Mouse (Mus musculus) CH12.LX (cell line): ENCODE data around the gene Gm42715. TPM values are rescaled to one million over a fixed set of nuclear protein-coding genes. Genes with fewer than 3 reads are reported as not detected.

Experiments
- DNase-seq: peaks from one replicate; pipeline ENCODE4 v3.0.0-alpha.2; 2013; ENCODE audit errors: extremely low read depth
- H3K27ac ChIP-seq: 2 replicates; pipeline ENCODE4 v1.5.1; 2012; ENCODE audit warnings: low read depth, mild to moderate bottlenecking, control low read depth, moderate library complexity; ENCODE audit not compliant: insufficient read depth
- H3K27me3 ChIP-seq: replicated peaks from 2 replicates; pipeline ENCODE3; 2012; ENCODE audit warnings: inconsistent platforms
- H3K36me3 ChIP-seq, 2 experiments: replicated peaks in 1 of 2; 2 replicates each; pipeline versions ENCODE3 to v1.6.1; 2012; ENCODE audit warnings: inconsistent platforms in 1 of 2, low read length in 1 of 2, mild to moderate bottlenecking in 1 of 2, mixed read lengths in 1 of 2, moderate library complexity in 1 of 2; ENCODE audit not compliant: control insufficient read depth in 1 of 2, insufficient read depth in 1 of 2
- H3K4me1 ChIP-seq, 2 experiments: 2 replicates each; pipeline ENCODE4 v1.6.1; 2012; ENCODE audit warnings: inconsistent platforms in 1 of 2, moderate library complexity in 1 of 2; ENCODE audit not compliant: insufficient read depth in 2 of 2, control insufficient read depth in 1 of 2
- H3K4me2 ChIP-seq: 2 replicates; pipeline ENCODE4 v1.6.1; 2012; ENCODE audit warnings: low read depth, mild to moderate bottlenecking, control low read depth; ENCODE audit not compliant: poor library complexity, insufficient read depth, severe bottlenecking
- H3K4me3 ChIP-seq, 3 experiments: fragments of 150-350 bp in 1 of 3; sonication (generic) in 1 of 3; replicated peaks in 1 of 3; 2 replicates each; pipeline versions ENCODE3 to v1.5.1; 2011 to 2012; ENCODE audit warnings: low read depth in 2 of 3, low read length in 2 of 3, mild to moderate bottlenecking in 2 of 3, moderate library complexity in 2 of 3, control low read depth in 1 of 3, improper control_type of control experiment in 1 of 3, inconsistent platforms in 1 of 3, mixed read lengths in 1 of 3; ENCODE audit not compliant: poor library complexity in 1 of 3
- H3K79me2 ChIP-seq: replicated peaks from 2 replicates; pipeline ENCODE4 v1.6.1; 2012; ENCODE audit warnings: mild to moderate bottlenecking, moderate library complexity; ENCODE audit not compliant: control insufficient read depth, poor library complexity, insufficient read depth, severe bottlenecking; ENCODE audit errors: extremely low read depth
- H3K9ac ChIP-seq: 2 replicates; pipeline ENCODE4 v1.6.1; 2012; ENCODE audit warnings: low read depth, mild to moderate bottlenecking, control low read depth, moderate library complexity; ENCODE audit not compliant: insufficient read depth
- H3K9me3 ChIP-seq: replicated peaks from 2 replicates; pipeline ENCODE3; 2012; ENCODE audit warnings: low read length, inconsistent platforms, mixed read lengths
- CHD1 ChIP-seq: IDR thresholded peaks from 2 replicates; pipeline ENCODE4 v1.6.1; 2012; ENCODE audit warnings: low read depth, low read length, improper control_type of control experiment, inconsistent platforms
- CHD2 ChIP-seq: IDR thresholded peaks from 2 replicates; pipeline ENCODE4 v1.6.1; 2011; ENCODE audit warnings: low read length, improper control_type of control experiment
- E2F4 ChIP-seq: IDR thresholded peaks from 2 replicates; pipeline ENCODE4 v1.6.1; 2011; ENCODE audit warnings: low read depth, low read length, improper control_type of control experiment; ENCODE audit not compliant: insufficient replicate concordance
- ELF1 ChIP-seq: IDR thresholded peaks from 2 replicates; pipeline ENCODE4 v1.6.1; 2014; ENCODE audit warnings: low read depth, mild to moderate bottlenecking, inconsistent platforms, low read length, improper control_type of control experiment
- ETS1 ChIP-seq: conservative IDR thresholded peaks from 2 replicates; pipeline ENCODE4 v1.6.1; 2012; ENCODE audit warnings: low read depth, mild to moderate bottlenecking, inconsistent platforms, low read length, improper control_type of control experiment, moderate library complexity
- HCFC1 ChIP-seq: IDR thresholded peaks from 2 replicates; pipeline ENCODE4 v1.6.1; 2012; ENCODE audit warnings: low read depth, mild to moderate bottlenecking, inconsistent platforms, low read length, improper control_type of control experiment
- IRF4 ChIP-seq: IDR thresholded peaks from 2 replicates; pipeline ENCODE4 v1.6.1; 2014; ENCODE audit warnings: low read depth, mild to moderate bottlenecking, inconsistent platforms, low read length, improper control_type of control experiment
- KAT2A ChIP-seq: IDR thresholded peaks from 2 replicates; pipeline ENCODE4 v1.6.1; 2012; ENCODE audit warnings: low read length, improper control_type of control experiment, inconsistent platforms; ENCODE audit not compliant: insufficient replicate concordance
- MAX ChIP-seq: IDR thresholded peaks from 2 replicates; pipeline ENCODE4 v1.6.1; 2011; ENCODE audit warnings: low read length, improper control_type of control experiment
- MYC ChIP-seq: IDR thresholded peaks from 2 replicates; pipeline ENCODE4 v1.6.1; 2011; ENCODE audit warnings: low read depth, mild to moderate bottlenecking, improper control_type of control experiment, low read length
- NELFE ChIP-seq: IDR thresholded peaks from 2 replicates; pipeline ENCODE4 v1.6.1; 2011; ENCODE audit warnings: low read depth, low read length, improper control_type of control experiment
- NRF1 ChIP-seq: IDR thresholded peaks from 2 replicates; pipeline ENCODE4 v1.6.1; 2014; ENCODE audit warnings: low read depth, mild to moderate bottlenecking, inconsistent platforms, low read length, improper control_type of control experiment, moderate library complexity
- POLR2AphosphoS2 ChIP-seq: IDR thresholded peaks from 2 replicates; pipeline ENCODE4 v1.6.1; 2011; ENCODE audit warnings: low read depth, low read length, improper control_type of control experiment
- RCOR1 ChIP-seq: conservative IDR thresholded peaks from 2 replicates; pipeline ENCODE4 v1.6.1; 2012; ENCODE audit warnings: low read depth, mild to moderate bottlenecking, inconsistent platforms, low read length, improper control_type of control experiment
- SMC3 ChIP-seq: IDR thresholded peaks from 2 replicates; pipeline ENCODE4 v1.6.1; 2011; ENCODE audit warnings: low read depth, low read length, improper control_type of control experiment
- USF1 ChIP-seq: IDR thresholded peaks from 2 replicates; pipeline ENCODE4 v1.6.1; 2014; ENCODE audit warnings: low read depth, mild to moderate bottlenecking, inconsistent platforms, low read length, improper control_type of control experiment
- USF2 ChIP-seq: conservative IDR thresholded peaks from 2 replicates; pipeline ENCODE4 v1.6.1; 2011; ENCODE audit warnings: low read depth, low read length, improper control_type of control experiment
- ZMIZ1 ChIP-seq: IDR thresholded peaks from 2 replicates; pipeline ENCODE4 v1.6.1; 2012; ENCODE audit warnings: low read depth, mild to moderate bottlenecking, inconsistent platforms, low read length, improper control_type of control experiment
- ZNF384 ChIP-seq: IDR thresholded peaks from 2 replicates; pipeline ENCODE4 v1.6.1; 2012; ENCODE audit warnings: low read depth, low read length, improper control_type of control experiment, inconsistent platforms
- dilution Hi-C: fragments of 300-500 bp; cut with MboI; formaldehyde crosslinking; loops from 2 replicates; pipeline ENCODE4 v1.14.3; 2020; ENCODE audit warnings: low sequenced_read_pairs; ENCODE audit not compliant: extremely low pct_unique_long_range_greater_than_20kb, extremely low pct_ligation_motif_present
- in situ Hi-C: fragments of 300-500 bp; cut with MboI; formaldehyde crosslinking; loops from 3 replicates; pipeline ENCODE4 v1.14.3; 2019; ENCODE audit warnings: low sequenced_read_pairs, low pct_ligation_motif_present, low pct_unique_long_range_greater_than_20kb, mixed read lengths
- polyA plus RNA-seq: library from polyadenylated mRNA; unstranded; fragments of >175 nt; gene quantifications from 2 replicates; pipeline ENCODE4 v1.2.1, GENCODE M21; 2012; ENCODE audit warnings: low read depth; ENCODE audit not compliant: insufficient read length
- total RNA-seq, 2 experiments: library from RNA; depleted of rRNA; stranded (reverse); fragments of 300-350 nt in 1 of 2; fragments of >200 nt in 1 of 2; gene quantifications; 2 replicates each; pipeline ENCODE4 v1.2.3; 2012 to 2014

Gene Gm42715
- total and polyA plus RNA-seq, 3 experiments, result 5.8 to 14.1 (median 12.0) TPM

DNA sequence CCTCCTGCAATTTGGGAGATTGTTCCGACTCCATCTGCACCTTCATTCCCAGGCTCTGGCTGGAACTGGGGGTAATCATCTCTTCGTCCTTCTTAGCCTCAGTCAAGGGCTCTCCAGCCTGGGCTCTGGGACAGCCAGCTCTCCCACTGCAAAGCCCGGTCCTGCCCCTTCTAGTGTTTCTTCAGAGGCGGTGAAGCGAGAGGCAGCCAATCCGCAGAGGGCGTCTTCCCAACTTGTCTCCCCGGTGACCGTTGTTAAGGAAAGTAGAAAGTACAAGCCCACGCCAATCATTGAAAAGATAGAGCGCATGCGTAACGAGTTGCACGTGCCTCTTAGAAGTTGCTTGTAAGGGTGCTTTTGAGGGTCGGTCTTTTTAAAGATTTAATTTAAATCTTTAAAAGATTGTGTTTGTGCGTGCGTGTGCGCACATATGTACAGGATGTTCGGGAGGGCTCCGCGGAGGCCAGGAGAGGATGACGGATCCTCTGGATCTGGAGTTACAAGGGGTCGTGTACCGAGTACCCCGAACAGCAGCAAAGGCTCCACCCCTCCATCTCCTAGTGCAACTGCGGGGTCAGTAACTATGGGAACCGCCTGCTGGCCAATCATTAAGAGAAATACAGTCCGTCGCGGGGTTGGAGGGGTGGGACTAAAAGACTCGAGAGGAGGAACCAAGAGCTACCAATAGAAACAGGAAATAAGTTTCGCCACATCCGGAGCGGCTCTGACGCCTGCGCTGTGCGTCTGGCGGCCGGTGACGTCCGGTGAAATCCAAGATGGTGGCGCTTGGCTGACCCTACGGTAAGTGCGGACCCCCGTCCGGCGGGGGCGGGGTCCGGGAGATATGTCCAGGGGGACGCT lies 68.9 kb downstream of the Gm42715 start, which contains the start of the genes Ccdc189 and Rnf40 (continued):
- TF ChIP-seq USF1 (no peak), ETS1 (no peak), HCFC1 (peak; percentile 82), SMC3 (no peak), IRF4 (no peak), MYC (peak; percentile 82), USF2 (no peak)

GRCm38 (mm10) chr7:127588901-127589300 lies 69.5 kb downstream of the Gm42715 start:
- Histone ChIP-seq H3K27ac (no peak overlapping the region), H3K27me3 (no peaks in the 10 kb centered on the region), H3K4me1 (peaks cover 7 to 55% of the 10 kb centered on the region in 2 experiments; a peak in 3 of 4 replicates), H3K9me3 (no peaks in the 10 kb centered on the region), H3K36me3 (peaks cover 47 to 68% of the 10 kb centered on the region in 2 experiments), H3K9ac (peak overlapping the region; percentile 86), H3K4me2 (peak overlapping the region; percentile 34), H3K4me3 (peak overlapping the region; percentile 86 to 97 (median 87)), H3K79me2 (peaks cover 13% of the 10 kb centered on the region)
- in situ Hi-C loops, result no loop called here
- dilution Hi-C loops, result no loop called here
- no peak for DNase-seq
- TF ChIP-seq ZNF384 (no peak), HCFC1 (no peak), CHD1 (no peak), POLR2AphosphoS2 (no peak), MYC (no peak), ETS1 (no peak), IRF4 (no peak), ZMIZ1 (no peak)

GRCm38 (mm10) chr7:127589637-127590036 lies 70.3 kb downstream of the Gm42715 start:
- Histone ChIP-seq H3K27ac (no peak overlapping the region), H3K4me2 (peak overlapping the region; percentile 34), H3K4me1 (peaks cover 7 to 63% of the 10 kb centered on the region in 2 experiments; a peak in 3 of 4 replicates), H3K9me3 (no peaks in the 10 kb centered on the region), H3K79me2 (peaks cover 13% of the 10 kb centered on the region), H3K27me3 (no peaks in the 10 kb centered on the region)
- dilution Hi-C loops (no loop called here), in situ Hi-C loops (no loop called here)
- TF ChIP-seq E2F4 (no peak), KAT2A (no peak), RCOR1 (no peak), NRF1 (no peak), ELF1 (no peak), CHD2 (no peak), CHD1 (no peak), NELFE (no peak), USF2 (no peak), MAX (no peak)
- TF ChIP-seq, all 38 proteins: peak for 0
- H3K4me3 ChIP-seq, result peak overlapping the region; percentile 86 to 97 (median 87)
- H3K9ac ChIP-seq, result 0 out of 2 replicates have a peak overlapping the region, but pooled peaks have one; percentile 86
- no peak for DNase-seq
- H3K36me3 ChIP-seq, result peaks cover 49 to 68% of the 10 kb centered on the region in 2 experiments
